Comparison of ENCODE assay signal across 13 mouse cellular contexts in the genomic region with DNA sequence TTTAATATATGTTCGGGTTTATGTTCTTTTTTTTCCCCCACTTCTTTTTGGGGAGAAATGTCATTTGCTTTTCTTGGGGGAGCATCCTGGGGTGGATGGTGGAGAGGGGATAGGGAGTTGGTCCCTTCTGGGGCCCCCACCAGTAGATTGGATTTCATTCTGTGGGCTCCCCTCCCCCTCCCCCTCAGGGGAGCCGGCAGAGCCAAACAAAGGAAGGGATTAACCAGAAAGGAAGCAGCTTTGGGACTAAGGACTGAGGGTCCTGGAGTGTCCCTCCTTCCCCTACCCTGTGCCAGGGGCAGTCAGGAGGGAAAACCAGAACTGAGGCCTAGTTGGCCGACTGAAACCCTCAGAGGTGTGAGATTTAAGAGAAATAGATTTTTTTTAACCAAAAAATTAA. TPM values are rescaled to one million over a fixed set of nuclear protein-coding genes. Genes with fewer than 3 reads are reported as not detected.
DNase-seq lines count a peak whose midpoint lies in the region; ATAC-seq and TF ChIP-seq lines count a peak whose summit lies in the region.
"Had no signal": no experiment of that assay in that cellular context is flagged by ENCODE, and none has a peak within 500 bp of the region (broad histone marks: within the 10 kb centered on the region; RNA-seq: fewer than 3 reads in every experiment).

No protein-coding gene starts in this region.

- no peak for ATAC-seq in embryonic facial prominence, embryonic 12.5 days (ENCODE audit: insufficient number of reproducible peaks, insufficient read depth, low FRiP score, low TSS enrichment)
- no peak for ATAC-seq in hindbrain, embryonic 13.5 days (ENCODE audit: low FRiP score)
- ATAC-seq in midbrain, embryonic 16.5 days, result no peak

- no peak for TF ChIP-seq CTCF in layer of hippocampus, adult 2 months (conservative IDR thresholded peaks at IDR 0.05)

- H3K36me3 ChIP-seq in embryonic facial prominence, embryonic 12.5 days, result peaks cover 47% of the 10 kb centered on the region
- peaks cover 57% of the 10 kb centered on the region for H3K36me3 ChIP-seq in hindbrain, embryonic 13.5 days
- peaks cover 28% of the 10 kb centered on the region for H3K36me3 ChIP-seq in midbrain, embryonic 16.5 days (ENCODE audit: control insufficient read depth, insufficient read depth, low read length)

- 0 out of 2 replicates have a peak overlapping the region, but pooled peaks have one; percentile 11 for H3K4me2 ChIP-seq in embryonic facial prominence, embryonic 12.5 days (replicated peaks)
- no peak overlapping the region for H3K4me2 ChIP-seq in hindbrain, embryonic 13.5 days
- H3K4me2 ChIP-seq in midbrain, embryonic 16.5 days (ENCODE audit: low read length), result no peak overlapping the region
- H3K4me2 ChIP-seq: lung, embryonic 14.5 days had no signal

- DNase-seq in embryo, embryonic 10 days (ENCODE audit: low spot score), result peak; percentile 55
- DNase-seq in gastrocnemius, postnatal 10 days, result no peak
- no peak for DNase-seq in kidney, adult 18-20 months
- DNase-seq in layer of hippocampus, adult 2 months (ENCODE audit: low spot score in 2 of 2), result no peak
- DNase-seq: cerebellum, adult 11 months; kidney, adult 8-10 months; lung, embryonic 14.5 days; thymus, postnatal 36 days had no signal

- H3K9me3 ChIP-seq in embryonic facial prominence, embryonic 12.5 days, result no peaks in the 10 kb centered on the region
- no peaks in the 10 kb centered on the region for H3K9me3 ChIP-seq in hindbrain, embryonic 13.5 days
- H3K9me3 ChIP-seq in midbrain, embryonic 16.5 days (replicated peaks; ENCODE audit: control insufficient read depth, low read length, poor library complexity, severe bottlenecking), result no peaks in the 10 kb centered on the region

- no peak overlapping the region; the same call in 1 of the 2 replicates for H3K9ac ChIP-seq in embryonic facial prominence, embryonic 12.5 days
- peak overlapping the region; percentile 49 for H3K9ac ChIP-seq in hindbrain, embryonic 13.5 days
- no peak overlapping the region for H3K9ac ChIP-seq in midbrain, embryonic 16.5 days (ENCODE audit: low read depth, low read length)
- H3K9ac ChIP-seq: lung, embryonic 14.5 days had no signal

- peaks cover 68% of the 10 kb centered on the region for H3K4me1 ChIP-seq in embryonic facial prominence, embryonic 12.5 days
- peaks cover 78% of the 10 kb centered on the region for H3K4me1 ChIP-seq in hindbrain, embryonic 13.5 days (replicated peaks)
- H3K4me1 ChIP-seq in midbrain, embryonic 16.5 days (ENCODE audit: control insufficient read depth, insufficient read depth, low read length), result peaks cover 59% of the 10 kb centered on the region

- 9% methylated on average over 3 of the region's 3 CpGs for WGBS in embryonic facial prominence, embryonic 12.5 days
- WGBS in hindbrain, embryonic 13.5 days, result 8% methylated on average over 3 of the region's 3 CpGs
- 1% methylated on average over 3 of the region's 3 CpGs for WGBS in midbrain, embryonic 16.5 days

- peak overlapping the region; percentile 36; the same call in 1 of the 2 replicates for H3K27ac ChIP-seq in embryonic facial prominence, embryonic 12.5 days
- H3K27ac ChIP-seq in hindbrain, embryonic 13.5 days, result peak overlapping the region; percentile 69
- H3K27ac ChIP-seq in midbrain, embryonic 16.5 days (ENCODE audit: low read length), result peak overlapping the region; percentile 53; the same call in 1 of the 2 replicates
- H3K27ac ChIP-seq in layer of hippocampus, adult 2 months, result no peak overlapping the region
- H3K27ac ChIP-seq: left cerebral cortex, adult 2 months had no signal

- H3K27me3 ChIP-seq in embryonic facial prominence, embryonic 12.5 days, result no peaks in the 10 kb centered on the region
- no peaks in the 10 kb centered on the region for H3K27me3 ChIP-seq in hindbrain, embryonic 13.5 days
- H3K27me3 ChIP-seq in midbrain, embryonic 16.5 days (ENCODE audit: control insufficient read depth, insufficient read depth, low read depth, low read length), result no peaks in the 10 kb centered on the region

- H3K4me3 ChIP-seq in embryonic facial prominence, embryonic 12.5 days, result no peak overlapping the region
- H3K4me3 ChIP-seq in hindbrain, embryonic 13.5 days, result no peak overlapping the region
- H3K4me3 ChIP-seq in midbrain, embryonic 16.5 days (ENCODE audit: low read depth, low read length), result no peak overlapping the region
- H3K4me3 ChIP-seq in layer of hippocampus, adult 2 months, result no peak overlapping the region
- H3K4me3 ChIP-seq: left cerebral cortex, adult 2 months; myocyte had no signal

RNA-seq across cellular contexts. Expression of gene Mex3a, which starts 7.2 kb away (rescaled TPM):
- 36.3 and 37.7 TPM in 2 replicates for polyA plus RNA-seq in embryonic facial prominence, embryonic 12.5 days (2016; fragmentation: Nextera tagmentation; extraction: Ambion mirVana)
- 38.9 and 40.0 TPM in 2 replicates for polyA plus RNA-seq in hindbrain, embryonic 13.5 days (2015; fragmentation: Nextera tagmentation; extraction: Ambion mirVana)
- 28.6 and 33.0 TPM in 2 replicates for polyA plus RNA-seq in midbrain, embryonic 16.5 days (2015; fragmentation: Nextera tagmentation; extraction: Ambion mirVana)
- 1 to 10 TPM; 3.0 to 6.3 TPM for total RNA-seq in gastrocnemius, postnatal 10 days (2021)
- total RNA-seq in layer of hippocampus, adult 2 months (2021), result 1 to 10 TPM; 2.8 to 3.7 TPM

RNA-seq across cellular contexts. Expression of gene Rab25, which starts 8.7 kb away (rescaled TPM):
- 4.0 and 5.5 TPM in 2 replicates for polyA plus RNA-seq in embryonic facial prominence, embryonic 12.5 days (2016; fragmentation: Nextera tagmentation; extraction: Ambion mirVana)
- not detected in 2 replicates for polyA plus RNA-seq in hindbrain, embryonic 13.5 days (2015; fragmentation: Nextera tagmentation; extraction: Ambion mirVana)
- 0.69 TPM in 1 of 2 replicates, not detected in the other for polyA plus RNA-seq in midbrain, embryonic 16.5 days (2015; fragmentation: Nextera tagmentation; extraction: Ambion mirVana)
- total RNA-seq in gastrocnemius, postnatal 10 days (2021), result not detected
- not detected for total RNA-seq in layer of hippocampus, adult 2 months (2021)
- total RNA-seq: left cerebral cortex, adult 2 months had no signal

RNA-seq across cellular contexts. Expression of gene Lamtor2, which starts 13.5 kb away (rescaled TPM):
- 144 and 146 TPM in 2 replicates for polyA plus RNA-seq in embryonic facial prominence, embryonic 12.5 days (2016; fragmentation: Nextera tagmentation; extraction: Ambion mirVana)
- 179 and 182 TPM in 2 replicates for polyA plus RNA-seq in hindbrain, embryonic 13.5 days (2015; fragmentation: Nextera tagmentation; extraction: Ambion mirVana)
- polyA plus RNA-seq in midbrain, embryonic 16.5 days (2015; fragmentation: Nextera tagmentation; extraction: Ambion mirVana), result 181 and 193 TPM in 2 replicates
- 10 to 100 TPM; 75.4 to 81.8 TPM for total RNA-seq in gastrocnemius, postnatal 10 days (2021)
- 100 to 1,000 TPM in 1 of 2 experiments, 10 to 100 TPM in 1; 96.0 to 106 TPM for total RNA-seq in layer of hippocampus, adult 2 months (2021)

RNA-seq across cellular contexts. Expression of gene Ubqln4, which starts 14.2 kb away (rescaled TPM):
- 57.5 and 63.7 TPM in 2 replicates for polyA plus RNA-seq in embryonic facial prominence, embryonic 12.5 days (2016; fragmentation: Nextera tagmentation; extraction: Ambion mirVana)
- polyA plus RNA-seq in hindbrain, embryonic 13.5 days (2015; fragmentation: Nextera tagmentation; extraction: Ambion mirVana), result 36.7 and 38.3 TPM in 2 replicates
- 39.8 and 41.3 TPM in 2 replicates for polyA plus RNA-seq in midbrain, embryonic 16.5 days (2015; fragmentation: Nextera tagmentation; extraction: Ambion mirVana)
- total RNA-seq in gastrocnemius, postnatal 10 days (2021), result 10 to 100 TPM; 45.1 to 52.2 TPM
- 100 to 1,000 TPM; 110 to 116 TPM for total RNA-seq in layer of hippocampus, adult 2 months (2021)

RNA-seq across cellular contexts. Expression of gene Lmna, which starts 29.6 kb away (rescaled TPM):
- polyA plus RNA-seq in embryonic facial prominence, embryonic 12.5 days (2016; fragmentation: Nextera tagmentation; extraction: Ambion mirVana), result 109 and 113 TPM in 2 replicates
- 31.9 and 35.0 TPM in 2 replicates for polyA plus RNA-seq in hindbrain, embryonic 13.5 days (2015; fragmentation: Nextera tagmentation; extraction: Ambion mirVana)
- polyA plus RNA-seq in midbrain, embryonic 16.5 days (2015; fragmentation: Nextera tagmentation; extraction: Ambion mirVana), result 51.0 and 59.7 TPM in 2 replicates
- 100 to 1,000 TPM; 189 to 213 TPM for total RNA-seq in gastrocnemius, postnatal 10 days (2021)
- 10 to 100 TPM; 34.6 to 36.1 TPM for total RNA-seq in layer of hippocampus, adult 2 months (2021)
